Mouse (Mus musculus): Measurements from ENCODE around the gene Mtch2.

DNA sequence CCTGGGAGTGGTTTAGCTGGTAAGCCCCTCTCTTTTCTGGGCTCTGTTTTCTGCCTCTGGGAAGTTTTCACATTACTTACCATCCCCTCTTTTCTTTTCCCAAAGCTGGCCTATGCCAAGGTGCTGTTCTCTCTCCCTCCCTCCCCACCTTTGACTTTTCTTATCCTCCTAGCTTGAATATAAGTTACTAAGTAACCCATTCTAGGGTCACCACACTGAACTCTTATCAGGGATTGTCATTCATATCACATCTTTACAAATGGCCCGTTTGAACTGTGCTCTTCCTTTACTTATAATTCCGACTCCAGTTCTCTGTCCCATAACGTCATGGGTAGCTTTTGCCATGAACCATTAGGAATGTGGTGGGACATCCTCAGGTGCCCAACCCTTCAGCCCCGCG lies 1.7 kb upstream of the Mtch2 start:
- TF ChIP-seq CTCF (IDR thresholded peaks at IDR 0.05; ENCODE audit: extremely low read depth, insufficient read depth, insufficient read length, insufficient replicate concordance) (no peak), POLR2A (IDR thresholded peaks at IDR 0.05; ENCODE audit: low read depth, low read length) (no peak)
